Mouse (Mus musculus): ENCODE measurements at regions not wholly inside any gene's neighbourhood (a gene's known extent, or its start where the extent isn't known, plus 50 kb on each side); places are given as distances from the start of the nearest gene placed in this dataset.

DNA sequence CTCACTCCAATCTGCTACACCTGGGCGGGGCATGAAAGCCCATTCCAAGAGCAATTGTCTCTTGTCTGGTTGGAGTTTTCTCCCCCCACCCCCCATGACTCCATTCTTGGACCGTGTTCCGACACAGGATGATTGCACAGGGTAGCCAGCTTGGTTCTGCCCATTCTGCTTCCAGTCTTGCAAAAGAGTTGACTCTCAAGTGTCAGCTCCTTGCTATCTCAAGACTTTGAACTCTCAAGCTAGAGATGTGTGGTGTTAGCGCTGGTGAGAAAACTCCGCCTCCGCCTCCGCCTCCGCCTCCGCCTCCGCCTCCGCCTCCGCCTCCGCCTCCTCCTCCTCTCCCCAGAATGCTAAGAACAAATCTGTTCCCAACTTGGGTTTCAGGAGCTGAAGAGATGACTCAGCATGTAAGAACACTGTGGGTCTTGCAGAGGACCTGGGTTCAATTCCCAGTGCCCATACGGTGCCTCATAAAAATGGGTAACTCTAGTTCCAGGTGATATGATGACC is 135.1 kb downstream of the Bcat1 start:
- in situ Hi-C loops (cut with MboI, MseI) = no loop called here

DNA sequence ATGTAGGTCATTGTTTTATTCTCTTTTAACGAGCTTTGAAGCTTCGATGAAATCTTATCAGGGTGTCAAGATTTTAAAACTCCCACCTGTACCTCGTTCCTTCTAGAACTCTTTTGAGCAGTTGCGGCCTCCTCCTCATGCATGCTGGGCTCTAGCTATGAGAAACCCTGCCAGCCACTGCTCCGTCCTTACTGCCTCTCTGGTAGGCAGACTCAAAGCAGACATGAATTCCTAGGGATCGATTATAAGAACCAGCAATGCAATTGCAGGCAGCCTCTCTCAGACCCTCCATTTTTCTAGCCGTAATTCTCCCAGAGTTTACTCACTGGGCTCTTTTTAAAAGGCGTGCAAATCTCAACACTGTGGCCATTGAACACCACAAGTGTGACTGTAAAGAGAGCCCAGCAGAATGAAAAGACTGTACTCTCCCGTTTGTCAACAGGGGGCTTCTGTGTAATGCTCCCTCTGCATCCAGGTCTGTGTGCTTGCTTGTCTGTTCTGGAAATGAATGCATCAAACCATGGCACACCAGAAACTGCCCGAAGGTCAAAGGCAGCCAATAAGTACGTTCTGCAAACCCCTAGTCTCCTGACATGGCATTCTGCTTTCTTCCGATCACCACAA is 137.3 kb downstream of the Bcat1 start:
- in situ Hi-C loops (cut with MboI, MseI) = no loop called here

DNA sequence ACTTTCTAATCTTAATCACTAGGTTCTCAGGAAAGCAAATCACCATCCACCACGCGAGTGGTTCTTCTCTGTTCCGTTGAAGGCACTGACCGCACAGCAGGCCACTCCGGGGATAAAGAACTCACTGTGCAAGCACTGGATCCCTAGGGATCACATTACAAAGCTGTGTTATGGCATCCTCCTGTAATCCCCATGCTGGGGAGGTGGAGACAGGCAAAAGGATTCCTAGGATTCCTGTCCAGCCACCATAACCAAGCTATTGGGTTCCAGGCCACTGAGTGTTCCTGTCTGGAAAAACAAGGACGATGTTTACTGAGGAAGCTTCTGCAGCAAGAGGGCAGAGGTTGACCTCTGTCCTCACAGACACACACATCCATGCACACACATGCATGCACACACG is 138.8 kb downstream of the Bcat1 start:
- in situ Hi-C loops (cut with MboI, MseI) = no loop called here

DNA sequence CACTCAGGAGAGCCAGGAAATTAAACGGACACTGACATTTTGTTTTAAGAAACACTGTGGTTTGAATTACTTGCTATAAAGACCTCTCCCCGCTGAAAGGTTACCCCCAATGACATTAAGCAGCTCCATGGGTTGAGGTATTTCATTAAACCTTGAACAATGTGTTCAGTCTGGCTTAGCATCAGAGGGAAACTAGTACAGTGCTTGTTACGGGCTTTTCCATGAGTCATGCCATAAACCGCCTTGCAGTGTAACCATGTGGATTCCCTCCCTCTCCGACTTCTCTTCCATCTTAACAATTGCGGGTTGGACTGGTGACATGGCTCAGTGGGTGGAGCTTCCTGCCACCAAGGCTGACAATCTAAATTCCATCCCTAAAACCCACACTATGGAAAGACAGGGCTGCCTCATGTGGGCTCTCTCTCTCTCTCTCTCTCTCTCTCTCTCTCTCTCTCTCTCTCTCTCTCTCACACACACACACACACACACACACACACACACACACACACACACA is 142.2 kb downstream of the Bcat1 start:
- in situ Hi-C loops (cut with MboI, MseI) = no loop called here

DNA sequence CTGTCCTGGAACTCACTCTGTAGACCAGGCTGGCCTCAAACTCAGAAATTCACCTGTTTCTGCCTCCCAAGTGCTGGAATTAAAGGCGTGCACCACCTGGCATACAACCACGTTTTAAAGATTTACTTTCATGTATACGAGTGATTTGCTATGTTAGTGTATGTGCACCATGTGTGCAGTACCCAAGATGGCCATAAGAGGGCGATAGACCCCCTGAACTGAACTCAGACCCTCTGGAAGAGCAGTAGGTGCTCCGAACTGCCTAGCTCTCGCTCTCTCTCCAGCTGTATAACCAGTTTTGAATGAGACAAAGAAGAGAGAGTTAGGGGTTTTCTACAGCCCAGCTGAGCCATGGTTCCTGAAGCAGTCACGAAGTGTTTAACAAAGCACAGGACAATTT is 143.6 kb downstream of the Bcat1 start:
- in situ Hi-C loops (cut with MboI, MseI) = no loop called here

DNA sequence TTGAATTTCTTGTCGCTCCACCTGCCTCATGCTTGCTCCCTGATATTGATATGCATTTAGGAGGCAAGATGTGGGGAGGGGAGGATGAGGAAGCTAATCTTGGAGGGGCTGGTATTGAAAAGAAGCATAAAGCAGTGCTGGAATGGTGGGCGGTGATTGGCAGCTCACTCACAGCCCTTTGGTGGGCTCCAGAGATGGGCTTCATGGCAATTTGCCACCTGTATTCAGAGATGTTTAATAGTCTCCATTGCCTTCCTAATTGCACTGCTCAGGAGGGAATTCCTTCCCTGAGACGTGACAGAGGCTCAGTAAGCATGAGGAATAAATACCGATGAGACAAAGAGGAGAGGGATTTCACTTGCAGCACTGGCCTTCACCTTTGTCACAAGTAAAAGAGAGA is 146.0 kb downstream of the Bcat1 start:
- in situ Hi-C loops (cut with MboI, MseI) = no loop called here

DNA sequence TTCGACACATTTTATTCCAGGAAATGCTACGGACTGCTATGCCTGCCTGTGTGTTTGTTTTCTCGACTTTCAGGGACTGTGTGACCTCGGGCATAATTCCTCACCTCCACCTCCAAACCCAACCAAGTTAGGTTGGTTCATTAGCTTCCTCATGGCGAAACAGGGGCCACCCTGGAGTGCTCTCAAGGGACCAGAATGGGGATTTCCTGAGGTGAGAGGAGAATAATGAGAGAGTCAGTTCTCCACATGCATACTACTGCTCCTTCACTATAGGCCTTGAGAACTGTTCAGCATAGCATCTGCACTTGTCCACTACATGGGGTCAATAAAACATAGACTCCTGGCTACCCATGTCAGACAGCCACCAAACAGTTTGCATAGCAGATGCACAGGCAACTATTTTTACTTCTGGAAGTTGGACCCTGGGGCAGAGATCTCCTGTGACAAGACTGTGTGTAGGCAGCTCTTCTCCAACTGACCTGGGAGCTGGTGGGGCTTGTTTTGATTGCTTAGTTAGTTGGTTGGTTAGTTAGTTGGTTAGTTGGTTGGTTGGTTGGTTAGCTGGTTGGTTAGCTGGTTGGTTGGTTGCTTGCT is 146.6 kb downstream of the Bcat1 start:
- in situ Hi-C loops (cut with MboI, MseI) = no loop called here

DNA sequence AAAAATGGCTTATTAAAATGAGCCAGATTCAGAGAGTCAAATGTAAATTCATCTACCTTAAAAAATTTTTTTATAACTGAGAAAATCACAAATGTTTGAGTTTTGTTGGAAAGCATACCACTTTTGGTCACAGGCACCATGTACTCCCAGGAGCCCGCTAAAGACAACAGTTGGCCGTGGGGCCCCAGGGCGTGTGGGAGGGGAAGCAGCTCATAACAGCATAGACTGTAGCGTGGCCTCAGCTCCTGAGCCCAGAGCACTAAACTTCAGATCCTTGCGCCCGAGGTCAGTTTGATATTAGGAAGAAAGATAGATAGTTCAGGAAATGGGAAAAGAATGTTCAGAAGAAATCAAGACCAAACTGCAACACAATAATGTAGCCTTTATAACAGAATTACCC is 145.8 kb upstream of the Sox5 start:
- in situ Hi-C loops (cut with MboI, MseI) = no loop called here

DNA sequence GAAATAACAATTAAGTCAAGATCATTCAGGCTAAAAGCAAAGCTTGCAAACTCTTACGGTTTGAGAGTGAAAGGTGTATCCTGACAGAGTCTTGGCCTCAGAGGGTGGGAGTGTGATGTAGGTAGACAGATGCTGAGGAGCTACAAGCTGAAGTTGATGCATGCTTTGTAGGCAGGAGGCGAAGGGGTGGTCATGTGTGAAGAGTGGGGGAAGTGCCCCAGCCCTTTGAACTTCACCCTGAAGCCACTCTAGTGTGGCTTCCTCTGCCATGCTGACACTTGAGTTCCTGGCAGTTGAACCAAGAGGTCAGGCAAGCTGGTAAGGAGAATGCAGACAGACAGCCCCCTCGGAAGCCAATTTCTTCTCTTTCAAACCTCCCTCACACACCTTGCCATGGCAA is 141.0 kb upstream of the Sox5 start:
- in situ Hi-C loops (cut with MboI, MseI) = no loop called here

DNA sequence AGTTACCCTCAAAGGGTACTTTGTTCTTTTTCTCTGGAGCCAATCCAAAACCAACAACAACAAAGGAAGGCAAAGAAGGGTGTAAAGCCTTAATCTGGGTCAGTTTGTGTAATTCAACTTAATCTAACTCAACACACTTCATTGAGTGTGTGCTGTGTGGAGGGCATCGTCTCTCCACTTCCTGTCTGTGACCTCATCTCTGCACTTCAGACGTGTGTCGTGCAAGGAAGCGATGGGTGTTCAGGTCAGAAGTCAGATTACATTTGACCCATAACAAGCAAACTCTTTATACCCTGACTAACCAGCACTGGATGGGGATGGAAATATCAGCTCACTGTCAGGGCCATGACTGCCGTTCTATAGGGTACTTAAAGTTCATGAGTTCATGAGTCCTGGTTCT is 138.0 kb upstream of the Sox5 start:
- in situ Hi-C loops (cut with MboI, MseI) = no loop called here

DNA sequence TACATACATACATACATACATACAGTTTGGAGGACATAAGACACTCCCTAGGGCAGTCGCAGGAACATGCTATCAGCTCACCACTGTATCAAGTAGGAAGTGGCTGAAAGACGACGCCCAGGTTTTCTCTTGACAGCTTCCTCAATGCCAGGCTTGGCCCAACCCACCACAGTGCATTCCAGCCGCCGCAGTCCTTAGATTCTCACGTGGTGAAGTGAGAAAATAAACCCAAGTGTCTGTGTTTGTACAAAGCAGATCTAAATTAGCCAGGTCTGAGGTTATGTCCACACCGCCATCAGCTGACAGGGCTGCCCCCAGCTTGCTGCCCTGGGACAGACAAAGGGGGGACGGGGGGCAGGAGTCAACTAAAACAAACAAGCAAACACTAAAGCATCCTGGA is 135.4 kb upstream of the Sox5 start:
- in situ Hi-C loops (cut with MboI, MseI) = no loop called here

DNA sequence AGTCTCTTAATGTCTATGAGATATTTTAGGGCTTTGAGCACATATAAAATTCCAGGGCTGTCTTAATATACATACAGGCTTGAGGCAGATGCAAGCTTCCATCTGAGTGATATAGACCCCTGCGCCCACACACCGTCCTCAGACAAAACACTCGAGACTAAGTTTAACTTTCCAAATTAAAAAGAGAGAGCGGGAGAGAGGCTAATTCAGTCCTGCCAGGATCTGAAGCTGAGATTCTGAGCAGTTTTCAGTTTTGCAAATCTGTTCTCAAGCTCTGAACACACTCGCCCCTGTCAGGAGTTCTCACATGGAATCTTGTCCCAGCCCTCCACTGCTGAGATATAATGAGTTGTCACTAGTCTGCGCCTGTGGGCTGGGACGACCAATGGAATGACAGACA is 130.0 kb upstream of the Sox5 start:
- in situ Hi-C loops (cut with MboI, MseI) = no loop called here

DNA sequence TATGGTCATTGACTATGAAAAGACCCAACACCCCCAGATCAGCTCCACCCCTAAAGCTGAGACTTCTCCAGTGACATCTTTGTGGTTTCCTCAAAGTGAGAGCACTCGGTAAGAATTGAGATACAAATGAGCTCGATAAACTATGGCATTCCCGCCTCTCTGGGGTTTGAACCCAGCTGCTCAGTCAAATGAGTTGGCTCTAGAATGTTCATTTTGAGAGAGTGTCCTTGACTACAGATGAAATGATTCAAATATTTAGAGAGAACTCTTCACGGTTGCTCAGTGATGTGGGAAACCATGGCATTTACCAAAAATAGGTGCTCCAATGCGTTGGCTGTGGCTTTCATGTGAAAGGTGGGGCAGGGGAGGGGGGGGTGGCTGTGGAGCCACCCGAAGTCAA is 128.6 kb upstream of the Sox5 start:
- in situ Hi-C loops (cut with MboI, MseI) = no loop called here

DNA sequence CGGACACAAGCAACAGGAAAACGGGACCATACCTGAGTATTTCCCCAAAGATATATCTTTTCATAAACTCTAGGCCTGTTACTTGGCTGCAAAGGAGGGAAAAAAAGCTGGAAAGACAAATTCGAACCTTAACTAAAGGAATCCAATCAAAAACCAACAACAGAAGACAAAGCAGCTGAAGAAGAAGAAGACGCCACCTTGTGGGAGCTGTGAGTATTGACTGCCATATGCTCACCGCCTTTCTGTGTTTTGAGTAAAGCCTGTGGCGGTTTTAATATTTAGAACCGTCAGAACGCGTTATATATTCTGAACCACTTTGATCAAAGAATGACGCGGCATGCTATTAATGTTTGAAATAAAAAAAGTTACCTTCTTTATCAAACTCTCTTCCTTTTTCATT is 126.9 kb upstream of the Sox5 start:
- in situ Hi-C loops (cut with MboI, MseI) = loop anchor here (10.0 kb wide), 1 partner anchor 366 kb away; no protein-coding TSS in a partner anchor

DNA sequence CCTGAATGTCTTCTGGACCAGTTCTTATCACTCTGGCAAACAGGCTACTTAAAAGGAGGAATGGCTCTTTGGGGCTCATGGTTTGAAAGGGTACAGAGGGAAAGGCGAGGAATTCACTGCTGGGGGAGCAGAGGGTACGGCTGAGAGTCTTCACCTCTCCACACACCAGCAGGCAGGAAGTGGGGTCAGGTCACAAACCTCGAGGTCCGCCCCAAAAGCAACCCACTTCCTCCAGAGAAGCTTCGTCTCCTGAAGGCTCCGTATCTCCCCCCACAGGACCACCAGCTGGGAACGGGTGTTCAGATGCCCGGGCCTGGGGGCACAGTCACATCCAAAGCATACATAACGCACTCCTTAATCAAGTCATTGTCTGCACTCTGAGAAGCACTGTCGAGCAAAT is 121.4 kb upstream of the Sox5 start:
- in situ Hi-C loops (cut with MboI, MseI) = loop anchor here (5.0 to 10.0 kb wide), 2 partner anchors 104 to 372 kb away; no protein-coding TSS in a partner anchor

DNA sequence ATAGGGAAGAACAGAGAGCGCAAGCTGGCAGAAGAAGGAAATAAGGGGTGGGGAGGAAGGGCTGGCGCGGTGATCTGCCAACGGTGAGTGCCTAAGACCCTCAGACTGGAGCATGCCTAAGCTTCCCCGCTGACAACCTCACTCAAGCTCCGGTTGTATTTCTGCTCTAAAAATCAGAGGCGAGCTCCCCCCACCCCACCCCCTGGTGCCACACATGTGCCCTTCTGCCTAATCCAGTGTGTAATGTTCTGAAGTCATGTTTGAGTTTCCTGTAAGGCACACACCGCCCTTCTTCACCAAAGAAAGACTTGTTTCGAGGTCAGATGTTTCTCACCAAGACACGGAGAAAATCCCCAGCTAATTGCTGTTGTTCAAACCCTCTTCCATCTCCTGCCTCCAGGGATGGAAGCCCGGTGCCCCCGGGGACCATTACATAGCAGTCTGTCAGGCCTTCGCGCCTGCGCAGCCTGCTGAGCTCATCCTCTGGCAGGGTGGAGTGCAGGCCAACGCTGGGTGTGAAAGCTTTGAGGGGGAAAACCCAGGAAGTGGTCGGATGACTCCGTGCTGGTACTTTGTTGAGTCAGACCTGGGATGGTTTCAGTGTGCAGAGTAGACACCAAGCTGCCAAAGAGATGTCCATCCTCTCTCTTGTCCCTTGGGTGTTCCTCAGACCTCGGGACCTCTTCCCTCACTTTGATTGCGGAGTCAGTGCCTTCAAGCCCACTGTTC is 120.7 kb upstream of the Sox5 start:
- in situ Hi-C loops (cut with MboI, MseI) = loop anchor here (5.0 to 10.0 kb wide), 2 partner anchors 105 to 372 kb away; no protein-coding TSS in a partner anchor

DNA sequence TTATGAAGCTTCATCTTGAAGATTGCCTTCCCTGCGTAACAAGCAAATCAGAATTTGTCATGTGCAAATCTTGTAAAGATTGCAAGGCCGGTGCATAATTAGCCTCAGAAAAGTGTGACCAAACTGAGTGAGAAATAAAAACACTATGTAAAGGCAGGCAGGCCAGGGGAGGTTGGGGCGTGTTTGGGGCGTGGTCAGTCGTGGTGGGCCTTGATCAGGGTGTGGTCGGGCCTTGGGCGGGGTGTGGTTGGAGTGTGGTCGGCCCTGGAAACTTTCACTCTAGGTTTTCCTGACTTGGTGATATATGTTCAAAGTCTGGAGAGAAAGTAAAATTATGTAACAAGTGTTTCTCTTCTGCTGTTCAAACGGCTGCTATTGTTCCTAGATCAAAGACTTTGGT is 120.0 kb upstream of the Sox5 start:
- in situ Hi-C loops (cut with MboI, MseI) = loop anchor here (5.0 to 10.0 kb wide), 2 partner anchors 105 to 373 kb away; no protein-coding TSS in a partner anchor

DNA sequence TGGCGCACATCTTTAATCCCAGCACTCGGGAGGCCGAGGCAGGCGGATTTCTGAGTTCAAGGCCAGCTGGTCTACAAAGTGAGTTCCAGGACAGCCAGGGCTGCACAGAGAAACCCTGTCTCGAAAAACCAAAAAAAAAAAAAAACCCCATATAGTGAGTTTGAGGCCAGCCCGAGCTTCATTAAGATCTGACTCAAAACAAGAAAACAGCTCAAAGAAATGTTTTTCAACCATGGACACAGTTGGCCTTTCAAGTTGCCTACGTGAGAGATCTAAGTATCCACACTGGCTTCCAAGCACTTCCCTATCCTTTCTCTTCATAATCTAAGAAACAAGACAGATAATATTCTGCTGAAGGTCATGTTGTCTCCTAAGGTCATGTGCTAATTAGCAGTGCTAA is 119.1 kb upstream of the Sox5 start:
- in situ Hi-C loops (cut with MboI, MseI) = loop anchor here (5.0 to 10.0 kb wide), 2 partner anchors 106 to 374 kb away; no protein-coding TSS in a partner anchor

DNA sequence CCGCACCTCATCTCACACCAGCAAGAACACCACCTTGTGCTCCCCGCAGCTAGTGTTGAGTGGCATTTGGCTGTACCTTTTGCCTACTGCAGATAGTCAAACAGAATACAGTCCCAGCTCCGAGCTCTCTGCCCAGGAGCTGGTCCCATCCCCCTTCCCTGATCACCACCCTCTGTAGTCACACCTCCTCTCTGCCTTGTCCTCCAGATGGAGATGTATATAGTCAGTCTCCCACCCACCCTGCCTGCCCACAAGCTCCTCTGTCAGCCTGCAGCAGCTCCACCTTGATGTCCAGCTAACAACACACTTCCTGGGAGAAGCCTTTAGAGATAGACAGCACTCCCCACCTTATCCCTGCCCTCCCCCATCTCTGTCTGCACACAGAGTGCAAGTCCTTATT is 115.7 kb upstream of the Sox5 start:
- in situ Hi-C loops (cut with MboI, MseI) = no loop called here

DNA sequence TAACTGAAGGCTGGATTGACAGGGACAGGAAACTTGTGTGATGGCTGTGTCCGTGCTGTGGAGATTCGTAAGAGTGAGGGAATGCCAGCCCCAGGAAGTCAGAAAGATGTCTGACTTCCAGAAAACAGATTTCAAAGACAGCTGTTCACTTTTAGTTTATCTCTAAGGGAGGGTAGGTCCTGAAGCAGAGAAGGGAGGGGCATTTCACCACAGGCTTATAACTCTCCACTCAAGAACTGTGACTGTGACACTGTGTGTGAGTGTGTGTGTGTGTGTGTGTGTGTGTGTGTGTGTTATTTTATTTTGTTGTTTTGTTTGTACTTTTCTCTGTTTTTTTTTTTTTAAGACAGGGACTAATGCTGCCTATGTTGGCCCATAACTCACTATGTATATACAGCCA is 109.1 kb upstream of the Sox5 start:
- in situ Hi-C loops (cut with MboI, MseI) = no loop called here

DNA sequence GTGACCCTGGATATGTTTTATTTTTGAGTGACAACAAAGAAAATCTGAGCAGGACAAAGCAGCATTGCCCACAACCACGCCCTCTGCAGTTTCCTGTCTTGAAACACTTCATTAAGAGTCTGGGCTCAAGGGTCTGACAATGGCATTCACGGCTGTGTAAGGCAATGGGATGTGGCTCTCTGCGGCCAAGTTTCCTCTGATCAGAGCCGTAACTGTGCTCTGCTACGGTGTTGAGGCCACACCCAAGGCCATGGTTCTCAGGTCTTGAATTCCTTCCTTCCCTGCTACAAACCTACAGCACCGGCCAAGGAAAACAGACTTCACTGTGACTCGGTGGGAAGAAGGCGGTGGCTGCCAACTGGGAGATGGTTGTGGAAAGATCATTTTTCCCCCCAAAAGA is 108.4 kb upstream of the Sox5 start:
- in situ Hi-C loops (cut with MboI, MseI) = no loop called here

DNA sequence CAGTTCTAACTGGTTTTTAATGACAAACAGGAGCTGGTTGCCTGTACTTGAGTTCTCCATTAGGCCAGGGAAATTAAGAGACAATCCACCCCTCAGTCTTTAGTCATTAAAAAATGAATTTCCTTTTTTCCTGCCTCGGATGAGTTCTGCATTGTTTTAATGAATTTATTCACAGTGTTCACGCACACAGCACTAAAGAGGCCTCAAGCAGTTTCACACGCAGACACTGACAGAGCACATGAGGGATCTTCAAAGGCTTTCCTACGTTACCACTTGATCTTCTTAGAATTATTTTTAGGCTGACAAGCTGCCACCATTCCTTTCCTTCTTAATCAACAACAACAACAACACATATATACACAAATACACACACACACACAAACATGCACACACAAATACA is 101.3 kb upstream of the Sox5 start:
- in situ Hi-C loops (cut with MboI, MseI) = no loop called here

DNA sequence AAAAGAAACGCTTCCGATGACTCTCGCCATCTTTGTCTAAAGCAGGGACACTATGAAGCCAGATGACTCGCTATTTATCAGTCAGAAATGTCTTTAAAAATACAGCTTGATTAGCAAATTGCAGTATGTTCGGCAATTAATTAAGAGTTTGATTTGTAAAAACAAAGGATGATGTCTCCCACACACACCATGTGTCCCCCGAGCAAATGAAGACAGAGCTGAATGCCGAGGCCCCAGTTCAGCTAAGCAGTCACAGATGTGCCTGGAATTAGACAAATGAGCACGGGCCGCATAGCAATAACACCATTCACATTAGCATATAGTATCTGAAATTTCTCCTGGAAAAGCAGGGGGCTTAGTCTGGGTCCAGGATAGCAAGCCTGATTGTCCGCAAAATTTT is 98.3 kb upstream of the Sox5 start:
- in situ Hi-C loops (cut with MboI, MseI) = no loop called here

Measured in regulatory T cell (primary cell).